Mouse (Mus musculus): Measurements from ENCODE around the gene Sdr9c7.
"Not testable (repeated sequence)": the region's sequence is repeated elsewhere in the genome, so short reads cannot be mapped to it uniquely, and the experiment has no call there.

Sdr9c7 gene

DNA sequence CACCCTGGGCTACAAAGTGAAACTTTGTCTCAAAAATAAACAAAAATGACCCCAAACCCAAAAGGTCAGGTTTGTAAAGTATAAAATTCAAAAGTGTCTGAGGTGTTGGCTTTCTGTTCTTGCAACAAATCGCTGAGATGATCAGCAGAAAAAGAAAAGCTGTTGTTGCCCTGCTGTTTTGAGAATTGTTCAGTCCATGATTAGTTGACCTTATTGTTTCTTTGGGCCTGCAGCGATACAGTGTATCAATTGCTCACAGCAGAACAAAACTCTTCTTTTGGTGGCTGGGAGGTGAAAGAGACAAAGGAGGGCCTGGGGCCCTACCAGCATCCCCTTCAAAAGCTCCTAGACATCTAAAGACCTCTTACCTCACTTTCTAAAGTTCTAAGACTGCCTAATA is 7.8 kb downstream of the Sdr9c7 start:
- DNase-seq (ENCODE audit: low spot score in 2 of 2), result no peak

DNA sequence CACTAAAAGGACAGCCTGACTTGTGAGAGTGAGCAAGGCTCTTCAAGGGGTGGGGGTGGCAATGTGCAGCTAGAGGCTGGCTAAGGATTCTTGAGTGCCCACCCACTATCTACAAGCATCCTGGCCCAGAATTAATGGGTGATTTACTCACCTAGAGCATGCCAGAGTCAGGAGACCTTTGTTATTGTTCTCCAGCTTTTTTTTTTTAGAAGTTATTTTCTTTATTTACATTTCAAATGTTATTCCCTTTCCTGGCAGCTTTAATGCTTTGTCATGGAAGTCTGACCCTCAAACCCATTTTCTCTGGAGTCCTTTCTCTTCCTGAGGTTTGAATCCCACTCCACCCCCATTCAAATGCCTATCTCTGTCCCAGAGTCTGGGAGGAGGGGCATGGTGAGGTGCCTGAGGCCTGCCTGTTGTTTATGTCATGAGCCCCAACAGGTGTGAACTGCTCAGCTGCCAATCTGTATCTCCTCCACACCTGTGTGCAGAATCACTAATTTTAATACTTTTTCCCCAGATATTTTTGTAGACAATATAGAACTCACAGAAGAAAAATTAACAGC is 9.2 kb downstream of the Sdr9c7 start:
- DNase-seq (ENCODE audit: low spot score in 2 of 2), result no peak

DNA sequence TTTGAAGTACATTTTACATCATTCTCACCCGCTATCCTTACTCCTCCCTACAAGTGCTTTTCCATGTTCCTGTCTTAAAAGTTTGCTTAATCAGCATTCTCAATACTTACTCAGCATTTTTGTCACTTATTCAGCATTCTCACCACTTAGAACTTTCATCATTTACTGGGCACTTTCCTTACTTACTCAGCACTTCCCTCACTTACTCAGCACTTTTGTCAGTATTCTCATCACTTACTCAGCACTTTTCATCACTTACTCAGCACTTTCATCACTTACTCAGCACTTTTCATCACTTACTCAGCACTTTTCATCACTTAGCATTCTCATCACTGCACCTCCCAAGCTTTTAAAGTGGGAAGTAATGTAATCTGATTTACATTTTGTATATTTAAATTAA is 17.3 kb downstream of the Sdr9c7 start:
- no peak for DNase-seq (ENCODE audit: low spot score in 2 of 2)

DNA sequence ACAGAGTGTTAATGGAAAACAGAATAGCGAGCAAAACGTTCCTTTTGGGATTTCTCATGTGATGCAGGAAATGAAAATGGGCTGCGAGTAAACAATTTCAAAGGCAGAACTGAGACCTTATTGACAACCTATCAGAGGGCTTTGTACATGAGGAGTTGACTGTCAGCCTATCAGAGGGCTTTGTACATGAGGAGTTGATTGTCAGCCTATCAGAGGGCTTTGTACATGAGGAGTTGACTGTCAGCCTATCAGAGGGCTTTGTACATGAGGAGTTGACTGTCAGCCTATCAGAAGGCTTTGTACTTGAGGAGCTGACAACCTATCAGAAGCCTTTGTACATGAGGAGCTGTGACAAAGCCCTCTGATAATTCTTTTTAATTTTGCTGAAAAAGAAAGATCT is 18.9 kb downstream of the Sdr9c7 start:
- not testable (repeated sequence) for DNase-seq (ENCODE audit: low spot score in 2 of 2)

GRCm38 (mm10) chr10:127917651-127918050 is 19.3 kb downstream of the Sdr9c7 start:
- DNase-seq (ENCODE audit: low spot score in 2 of 2), result no peak

GRCm38 (mm10) chr10:127922241-127922640 is 23.9 kb downstream of the Sdr9c7 start:
- DNase-seq (ENCODE audit: low spot score in 2 of 2), result no peak

DNA sequence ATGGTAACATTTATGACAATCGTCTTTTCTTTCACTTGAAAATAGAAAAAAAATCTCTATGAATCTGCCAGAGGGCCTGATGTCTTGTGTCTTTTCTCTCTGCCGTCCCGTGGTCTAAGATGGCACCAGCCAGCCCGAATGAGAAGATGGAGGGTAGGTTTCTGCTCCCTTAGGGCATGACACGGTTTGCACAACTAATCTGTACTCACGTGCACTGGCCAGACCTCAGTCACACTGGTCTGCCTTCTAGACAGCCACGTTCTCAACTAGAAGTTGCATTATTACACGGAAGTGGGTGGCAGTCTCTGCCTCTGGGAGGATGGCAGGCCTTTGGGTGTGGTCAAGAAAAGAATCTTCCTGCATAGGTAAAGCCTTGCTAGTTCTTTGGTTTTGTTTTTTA is 24.7 kb downstream of the Sdr9c7 start:
- DNase-seq (ENCODE audit: low spot score in 2 of 2), result no peak

DNA sequence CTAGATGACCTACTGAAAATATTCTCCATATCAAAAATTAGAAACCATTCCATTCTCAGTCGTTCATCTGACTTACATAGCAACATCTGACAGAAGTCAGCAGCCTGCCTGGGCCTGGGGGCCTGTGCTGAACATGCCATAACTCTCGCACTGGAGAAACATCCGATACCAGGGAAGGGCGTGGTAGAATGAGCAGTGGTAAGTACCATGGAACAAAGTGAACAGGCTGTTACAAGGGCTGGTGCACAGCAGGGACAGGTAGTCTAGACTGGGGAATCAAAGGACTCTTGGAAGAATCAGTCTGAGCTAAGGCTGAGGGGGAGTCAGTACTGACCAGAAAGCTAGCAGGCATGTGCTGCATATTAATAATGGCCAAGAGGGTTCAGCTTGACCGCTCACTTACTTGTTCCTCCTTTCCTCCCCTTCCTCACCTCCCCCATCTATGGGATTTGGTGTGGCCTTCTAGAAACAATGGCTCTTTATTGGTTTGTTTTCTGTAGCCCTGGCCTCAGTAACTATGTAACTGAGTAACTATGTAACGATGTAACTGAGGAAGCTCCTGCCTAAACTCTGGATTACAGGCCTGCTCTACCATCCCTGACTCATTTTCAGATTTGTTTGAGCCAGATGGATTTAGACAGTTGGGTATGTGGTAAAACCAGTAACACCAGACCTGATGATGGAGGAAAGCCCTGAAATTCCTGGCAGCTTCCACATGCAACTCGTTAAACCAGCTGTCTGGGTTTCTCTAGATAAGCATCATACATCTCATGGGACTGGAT is 26.5 kb downstream of the Sdr9c7 start:
- no peak for DNase-seq (ENCODE audit: low spot score in 2 of 2)

- no peak for DNase-seq (ENCODE audit: low spot score in 2 of 2)
These were observed 29.4 kb downstream of the Sdr9c7 start for GRCm38 (mm10) chr10:127927737-127928136.

GRCm38 (mm10) chr10:127932290-127932926 is 34.1 kb downstream of the Sdr9c7 start:
- DNase-seq (ENCODE audit: low spot score in 2 of 2), result no peak

DNA sequence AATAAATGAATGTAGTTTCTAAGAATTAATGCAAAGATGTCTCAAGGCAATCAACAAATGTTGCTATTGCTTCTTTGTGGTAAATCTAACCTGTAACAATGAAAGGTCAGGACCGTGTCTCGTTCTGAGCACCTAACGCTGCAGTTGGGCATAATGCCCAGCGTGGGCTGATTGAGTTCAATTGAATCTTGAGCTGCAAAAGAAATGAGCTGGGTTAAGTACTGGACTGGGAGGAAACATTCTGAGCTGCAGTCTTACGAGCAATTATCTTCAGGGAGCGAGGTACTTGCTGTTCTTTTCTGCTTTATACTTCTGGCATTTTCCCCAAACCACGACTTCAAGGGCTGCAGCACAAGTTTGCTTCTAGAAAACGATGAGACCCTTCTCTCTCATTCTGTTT is 38.0 kb downstream of the Sdr9c7 start:
- no peak for DNase-seq (ENCODE audit: low spot score in 2 of 2)

DNA sequence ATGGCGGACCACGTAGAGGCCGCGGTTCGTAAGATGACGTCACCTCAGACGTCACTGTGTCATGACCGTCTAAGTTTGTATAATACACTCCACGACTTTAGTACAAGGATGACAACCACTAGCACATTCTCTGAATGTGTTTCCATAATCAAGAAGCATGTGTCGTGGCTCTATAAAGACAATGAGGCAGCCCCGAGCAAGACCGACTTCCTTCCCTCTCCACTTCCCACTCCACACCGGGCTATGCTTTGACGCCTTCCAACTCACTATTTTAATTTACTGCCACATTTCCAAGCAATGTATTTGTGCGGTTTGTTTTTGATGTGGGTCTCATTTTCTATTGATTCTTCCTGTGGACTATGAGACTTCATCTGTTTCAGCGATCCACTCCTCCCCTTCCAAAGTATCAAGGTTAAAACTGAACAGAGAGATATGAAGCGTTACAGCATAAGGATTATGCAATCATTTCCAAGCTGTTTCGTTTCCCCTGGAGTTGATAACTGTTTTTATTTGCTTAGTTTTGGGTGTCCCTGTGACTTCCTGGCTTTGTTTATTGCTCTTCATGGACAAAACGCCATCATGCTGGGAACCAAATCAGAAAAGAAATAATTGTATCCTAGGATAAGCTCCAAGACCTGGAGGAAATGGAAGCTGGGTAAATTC is 38.6 kb downstream of the Sdr9c7 start:
- no peak for DNase-seq (ENCODE audit: low spot score in 2 of 2)

- DNase-seq (ENCODE audit: low spot score in 2 of 2), result peak in 1 of 2 experiments; percentile 39
These were observed 39.2 kb downstream of the Sdr9c7 start for GRCm38 (mm10) chr10:127937428-127938010.

DNA sequence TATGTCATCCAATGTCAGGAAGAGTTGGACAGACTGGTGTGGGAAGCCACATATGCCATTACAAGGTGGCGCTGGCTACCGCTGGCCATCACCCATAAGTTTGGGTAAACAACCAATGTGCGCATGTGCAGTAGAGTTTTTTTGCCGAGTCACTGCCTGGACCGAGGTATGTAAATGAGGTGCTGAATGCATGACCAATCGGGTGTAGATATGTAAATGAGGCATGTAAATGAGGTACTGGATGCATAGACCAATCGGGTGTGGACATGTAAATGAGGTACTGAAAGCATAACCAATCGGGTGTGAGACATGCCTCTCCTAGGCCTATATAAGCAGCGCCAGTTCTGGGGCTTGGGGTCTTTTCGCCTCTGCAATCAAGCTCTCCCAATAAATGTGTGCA is 41.3 kb downstream of the Sdr9c7 start:
- DNase-seq (ENCODE audit: low spot score in 2 of 2), result not testable (repeated sequence)

GRCm38 (mm10) chr10:127945432-127946064 is 47.2 kb downstream of the Sdr9c7 start:
- peak; percentile 14 to 52 for DNase-seq (ENCODE audit: low spot score in 2 of 2)

DNA sequence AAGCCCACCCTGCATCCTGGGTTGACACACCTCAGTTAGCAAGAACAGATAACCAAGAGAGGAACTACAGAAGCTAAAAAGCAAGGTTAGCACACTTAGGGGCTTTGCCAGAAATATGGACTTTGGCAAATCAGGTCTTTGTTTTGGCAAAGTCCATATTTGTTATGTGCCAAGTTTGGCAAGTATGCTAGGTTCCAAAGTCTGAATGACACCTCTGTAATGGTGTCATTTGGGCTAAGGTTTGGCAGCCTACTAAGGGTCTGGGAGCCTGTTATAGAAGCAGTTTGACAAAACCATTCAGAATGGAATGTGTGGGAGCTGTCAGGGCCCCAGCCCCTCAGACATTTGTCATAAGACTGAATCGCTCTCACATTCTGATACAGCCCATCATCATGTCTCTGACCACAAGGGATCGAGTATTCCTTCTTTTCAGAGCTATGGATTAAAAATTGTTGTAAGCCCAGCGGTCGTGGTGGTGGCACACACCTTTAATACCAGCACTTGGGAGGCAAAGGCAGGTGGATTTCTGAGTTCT is 51.3 kb downstream of the Sdr9c7 start:
- DNase-seq (ENCODE audit: low spot score in 2 of 2), result no peak

DNA sequence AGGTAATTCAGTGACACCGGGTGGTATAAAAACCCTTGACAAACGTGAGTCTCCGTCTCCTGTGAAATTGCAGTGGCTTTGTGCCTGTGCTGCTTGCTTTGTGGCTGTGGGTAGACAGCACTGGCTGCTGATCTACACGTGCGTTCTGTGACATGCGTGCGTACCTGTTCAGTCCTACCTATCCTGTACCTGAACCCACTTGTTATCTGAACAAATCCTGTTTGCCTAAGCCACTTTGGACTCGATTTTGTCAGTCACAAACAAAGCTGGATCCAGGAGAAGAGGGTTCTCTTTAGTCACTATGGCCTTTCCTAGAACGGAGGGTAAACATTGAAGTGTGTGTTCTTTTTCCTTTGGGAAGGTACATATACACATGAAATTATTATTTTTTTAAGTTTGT is 53.1 kb downstream of the Sdr9c7 start:
- no peak for DNase-seq (ENCODE audit: low spot score in 2 of 2)

- no peak for DNase-seq (ENCODE audit: low spot score in 2 of 2)
These were observed 53.5 kb downstream of the Sdr9c7 start for GRCm38 (mm10) chr10:127951821-127952220.

DNA sequence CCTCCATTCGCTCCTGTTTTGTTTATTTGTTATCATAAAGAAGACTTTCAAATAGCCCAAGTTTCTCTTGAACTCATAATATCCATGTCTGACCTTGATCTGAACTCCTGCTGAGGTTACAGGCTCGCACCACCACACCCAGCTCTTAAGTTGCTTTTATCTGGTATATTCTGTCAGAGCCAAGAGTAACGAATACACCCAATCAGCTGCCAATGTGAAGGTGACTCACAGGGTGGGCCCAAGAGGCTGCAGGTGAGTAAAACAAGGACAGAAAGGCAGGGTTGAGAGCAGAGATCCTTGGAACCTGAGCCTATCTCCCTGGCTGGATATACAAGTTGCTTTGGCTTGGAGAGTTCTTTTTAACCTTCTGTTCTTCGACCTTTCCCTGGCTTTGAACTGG is 56.7 kb downstream of the Sdr9c7 start:
- DNase-seq (ENCODE audit: low spot score in 2 of 2), result no peak

- DNase-seq (ENCODE audit: low spot score in 2 of 2), result peak; percentile 23 to 75
These were observed 58.0 kb downstream of the Sdr9c7 start for GRCm38 (mm10) chr10:127956168-127956816.

DNA sequence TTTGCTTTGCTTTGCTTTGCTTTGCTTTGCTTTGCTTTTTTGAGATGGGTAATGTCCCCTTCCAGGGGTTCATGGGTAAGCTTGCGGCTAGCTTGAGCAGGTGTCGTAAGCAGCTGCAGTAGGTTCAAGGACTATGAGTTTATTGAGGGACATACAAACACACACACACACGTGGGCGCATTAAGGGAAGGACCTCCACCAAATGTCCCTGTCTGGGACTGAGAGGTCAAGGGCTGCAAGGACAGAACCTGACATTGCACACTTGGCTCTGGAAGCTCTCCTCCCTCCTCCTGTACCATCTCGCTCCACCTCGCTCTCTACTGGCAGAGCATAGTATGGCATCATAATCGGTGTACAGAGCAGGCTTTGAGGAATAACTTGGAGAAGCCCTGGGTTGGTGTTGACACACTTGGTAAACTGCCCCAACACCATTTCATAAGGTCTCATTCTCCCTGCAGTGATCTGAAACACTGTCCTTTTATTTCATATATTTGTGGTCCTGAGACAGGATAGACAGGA is 60.9 kb downstream of the Sdr9c7 start:
- no peak for DNase-seq (ENCODE audit: low spot score in 2 of 2)
